Mouse (Mus musculus) fibroblast of lung, adult 2 months (primary cell): Measurements from ENCODE around the gene Cdc7.
A peak's percentile ranks its signal among the peaks of the same experiment; 100 is the strongest.

Source experiments
- DNase-seq: peaks from one replicate; pipeline ENCODE4 v3.0.0-alpha.2; 2011; ENCODE audit warnings: low read depth

Gene Cdc7

GRCm38 (mm10) chr5:107023951-107024350 lies 59.8 kb downstream of the Cdc7 start:
- DNase-seq = no peak

GRCm38 (mm10) chr5:107025371-107025770 lies 61.2 kb downstream of the Cdc7 start:
- DNase-seq = no peak

GRCm38 (mm10) chr5:107025809-107026208 lies 61.7 kb downstream of the Cdc7 start:
- no peak for DNase-seq

- no peak for DNase-seq
Observed at GRCm38 (mm10) chr5:107027616-107028015, 63.5 kb downstream of the Cdc7 start.

- DNase-seq = no peak
Observed at GRCm38 (mm10) chr5:107028557-107028956, 64.4 kb downstream of the Cdc7 start.

GRCm38 (mm10) chr5:107029801-107030200 lies 65.7 kb downstream of the Cdc7 start:
- DNase-seq = peak; percentile 41

- no peak for DNase-seq
Observed at GRCm38 (mm10) chr5:107030821-107031220, 66.7 kb downstream of the Cdc7 start.
